Mouse (Mus musculus): ENCODE data around the gene Nmral1.
"Not testable (repeated sequence)": the region's sequence is repeated elsewhere in the genome, so short reads cannot be mapped to it uniquely, and the experiment has no call there.

The Nmral1 gene

GRCm38 (mm10) chr16:4718753-4719518 lies at the start of gene Nmral1:
TSS of gene Nmral1 (minus strand) at chr16:4719356.
- peak; percentile 68 for DNase-seq (ENCODE audit: low spot score)

DNA sequence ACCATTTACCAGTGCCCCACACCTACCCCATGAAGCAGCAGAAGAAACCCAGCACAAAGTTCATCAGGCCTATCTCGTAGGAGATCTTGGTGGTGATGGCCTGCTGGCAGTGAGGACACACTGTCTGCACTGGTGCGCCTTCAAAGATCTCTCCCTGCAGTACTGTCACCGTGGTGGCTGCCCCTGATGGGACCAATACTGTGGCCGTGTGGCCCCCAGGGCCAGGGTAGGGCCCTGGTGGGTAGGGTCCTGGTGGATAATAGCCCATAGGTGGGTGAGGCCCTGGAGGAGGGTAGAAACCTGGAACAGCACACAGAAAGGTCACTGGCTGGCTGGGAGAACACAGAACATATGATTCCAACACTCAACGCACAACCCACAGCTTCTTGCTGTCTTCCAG lies 49.6 kb upstream of the Nmral1 start:
- DNase-seq (ENCODE audit: low spot score), result no peak

- DNase-seq (ENCODE audit: low spot score), result no peak
Measured at GRCm38 (mm10) chr16:4767012-4767790, 48.0 kb upstream of the Nmral1 start.

DNA sequence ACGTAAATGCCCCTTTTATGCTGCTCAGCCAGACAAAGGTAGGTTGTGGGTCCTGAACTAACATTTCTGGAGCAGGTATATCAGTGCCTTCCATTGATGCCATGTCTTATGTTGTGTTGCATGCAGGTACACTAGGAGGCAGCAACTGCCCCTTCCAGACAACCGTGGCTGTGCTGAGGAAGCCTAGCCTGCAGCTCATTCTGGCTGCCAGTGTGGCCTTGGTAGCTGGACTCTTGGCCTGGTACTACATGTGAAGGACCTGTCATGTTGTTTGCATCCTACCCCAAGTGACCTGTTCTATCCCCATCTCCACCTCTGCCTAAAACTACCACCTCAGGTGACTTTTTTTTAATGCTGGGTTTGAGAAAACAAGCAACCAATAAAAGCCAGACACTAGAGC lies 46.7 kb upstream of the Nmral1 start:
- no peak for DNase-seq (ENCODE audit: low spot score)

DNA sequence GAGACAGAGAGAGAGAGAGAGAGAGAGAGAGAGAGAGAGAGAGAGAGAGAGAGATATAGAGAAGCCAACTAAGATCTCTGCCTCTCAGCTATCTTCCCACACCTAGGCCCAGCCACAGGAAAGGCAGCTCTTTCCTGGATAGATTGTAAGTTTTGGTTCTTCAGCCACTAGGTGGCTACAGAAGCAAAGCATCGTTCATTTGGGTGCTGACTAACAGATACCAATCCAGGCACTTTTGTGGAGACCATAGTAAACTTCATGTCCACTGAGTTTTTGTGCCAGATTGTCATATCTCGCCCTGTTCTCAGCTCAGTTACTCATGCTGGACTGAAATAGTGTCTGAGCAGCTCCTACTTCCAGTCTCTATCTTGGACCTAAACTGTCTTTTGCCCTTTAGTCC lies 44.1 kb upstream of the Nmral1 start:
- peak; percentile 39 for DNase-seq (ENCODE audit: low spot score)

- no peak for DNase-seq (ENCODE audit: low spot score)
Measured at GRCm38 (mm10) chr16:4762437-4762836, 43.3 kb upstream of the Nmral1 start.

DNA sequence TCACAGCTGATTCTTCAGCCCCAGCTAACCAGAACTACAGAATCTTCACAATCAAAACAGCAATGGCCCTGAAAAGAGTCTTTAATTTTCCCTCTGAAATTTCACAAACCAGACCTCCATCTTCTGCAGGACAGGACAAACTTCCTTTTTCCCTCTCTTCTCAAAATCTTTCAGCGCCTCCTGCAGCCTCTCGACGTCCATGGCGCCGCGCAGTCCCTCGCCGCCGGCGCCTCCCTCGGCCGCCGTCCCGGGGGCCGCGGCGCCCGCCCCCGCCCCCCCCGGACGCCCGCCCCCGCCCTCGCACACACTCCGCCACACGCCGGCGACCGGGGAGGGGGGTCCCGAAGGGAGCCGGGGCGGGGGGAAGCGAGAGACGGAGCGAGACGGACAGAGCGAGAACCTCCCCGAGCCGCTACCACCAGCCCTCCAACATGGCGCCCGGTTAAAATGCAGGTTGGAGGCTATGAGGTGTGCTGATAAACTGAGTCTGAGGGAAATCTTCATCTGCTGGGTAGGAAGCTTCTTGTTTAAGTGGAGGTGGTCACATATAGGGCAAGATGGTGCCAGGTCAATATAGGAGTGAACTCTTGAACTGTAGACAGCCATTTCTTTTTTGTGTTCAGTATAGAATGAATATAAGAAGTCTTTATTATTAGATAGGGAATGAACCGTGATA lies 37.6 kb upstream of the Nmral1 start:
- not testable (repeated sequence) for DNase-seq (ENCODE audit: low spot score)

- no peak for DNase-seq (ENCODE audit: low spot score)
Measured at GRCm38 (mm10) chr16:4754045-4754444, 34.9 kb upstream of the Nmral1 start.

DNA sequence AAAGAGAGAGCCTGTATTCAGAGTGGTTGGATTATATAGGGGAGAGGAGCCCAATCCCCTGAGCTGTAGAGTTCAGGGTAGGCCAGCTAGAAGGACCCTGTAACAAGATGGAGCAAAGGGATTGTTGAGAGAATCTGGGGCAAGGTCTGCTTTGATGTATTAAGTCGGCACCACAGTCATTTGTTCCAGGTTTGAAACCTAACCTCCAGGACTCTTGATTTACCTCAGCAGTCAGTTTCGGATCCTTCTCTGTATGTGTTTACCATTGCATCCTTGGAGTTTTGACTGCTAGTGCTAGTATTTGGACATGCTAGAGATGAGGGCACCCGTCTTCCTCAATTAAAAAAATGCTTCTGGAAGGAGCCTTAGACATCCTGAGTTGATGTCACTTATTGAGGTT lies 33.0 kb upstream of the Nmral1 start:
- no peak for DNase-seq (ENCODE audit: low spot score)

- DNase-seq (ENCODE audit: low spot score), result no peak
Measured at GRCm38 (mm10) chr16:4742186-4742585, 23.0 kb upstream of the Nmral1 start.

DNA sequence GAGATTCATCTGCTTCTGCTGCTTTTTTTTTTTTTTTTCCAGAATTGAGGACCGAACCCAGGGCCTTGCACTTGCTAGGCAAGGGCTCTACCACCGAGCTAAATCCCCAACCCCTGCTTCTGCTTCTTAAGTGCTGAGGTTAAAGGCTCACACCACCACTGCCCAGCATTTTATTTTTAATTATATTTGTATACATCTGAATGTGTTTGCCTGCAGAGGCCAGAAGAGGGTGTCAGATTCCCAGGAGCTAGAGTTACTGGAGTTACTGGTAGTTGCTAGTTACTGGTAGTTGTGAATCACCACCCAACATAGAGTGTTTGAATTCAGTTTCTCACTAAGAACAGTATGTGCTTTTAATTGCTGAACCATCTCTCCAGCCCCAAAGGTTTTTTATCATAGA lies 20.8 kb upstream of the Nmral1 start:
- no peak for DNase-seq (ENCODE audit: low spot score)

GRCm38 (mm10) chr16:4736262-4736661 lies 17.1 kb upstream of the Nmral1 start:
- DNase-seq (ENCODE audit: low spot score), result no peak

GRCm38 (mm10) chr16:4730776-4731358 lies 11.7 kb upstream of the Nmral1 start:
- DNase-seq (ENCODE audit: low spot score), result no peak

- DNase-seq (ENCODE audit: low spot score), result no peak
Measured at GRCm38 (mm10) chr16:4727963-4728362, 8.8 kb upstream of the Nmral1 start.

- no peak for DNase-seq (ENCODE audit: low spot score)
Measured at GRCm38 (mm10) chr16:4727526-4727925, 8.4 kb upstream of the Nmral1 start.

- peak; percentile 37 for DNase-seq (ENCODE audit: low spot score)
Measured at GRCm38 (mm10) chr16:4726528-4727128, 7.5 kb upstream of the Nmral1 start.

DNA sequence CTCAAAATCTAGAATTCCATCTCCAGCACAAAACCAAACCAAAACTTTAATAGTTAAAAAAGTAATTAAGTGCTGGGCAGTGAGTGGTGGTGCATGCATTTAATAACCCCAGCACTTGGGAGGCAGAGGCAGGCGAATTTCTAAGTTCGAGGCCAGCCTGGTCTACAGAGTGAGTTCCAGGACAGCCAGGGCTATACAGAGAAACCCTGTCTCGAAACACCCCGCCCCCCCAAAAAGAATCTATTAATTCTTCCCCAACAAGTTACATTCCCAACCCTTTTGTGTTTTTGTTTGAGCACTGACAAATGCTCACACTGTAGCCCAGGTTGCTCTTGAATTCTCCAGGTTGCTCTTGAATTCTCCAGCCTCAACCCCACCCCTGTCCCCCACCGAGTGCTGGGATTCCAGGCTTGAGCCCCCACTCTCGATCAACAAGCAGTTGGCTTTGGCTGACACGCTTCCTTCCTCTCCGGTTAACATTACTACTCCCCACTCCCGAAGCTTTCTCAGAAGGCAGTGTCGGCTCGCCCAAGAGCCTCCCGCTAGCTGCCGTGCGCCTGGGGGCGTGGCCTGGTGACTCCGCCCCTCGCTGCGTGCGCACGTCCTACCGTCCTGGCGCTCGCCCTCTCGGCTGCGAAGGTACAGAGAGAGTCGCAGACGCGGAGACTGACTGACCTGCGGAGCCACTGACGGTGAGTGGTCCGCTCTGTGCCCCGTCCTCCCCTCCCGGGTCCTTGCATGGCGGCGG lies 6.8 kb upstream of the Nmral1 start, which contains the start of gene Hmox2:
TSS of gene Hmox2 (plus strand) at position 582 of the 748 bp plus-strand sequence.
- DNase-seq (ENCODE audit: low spot score), result peak; percentile 92

DNA sequence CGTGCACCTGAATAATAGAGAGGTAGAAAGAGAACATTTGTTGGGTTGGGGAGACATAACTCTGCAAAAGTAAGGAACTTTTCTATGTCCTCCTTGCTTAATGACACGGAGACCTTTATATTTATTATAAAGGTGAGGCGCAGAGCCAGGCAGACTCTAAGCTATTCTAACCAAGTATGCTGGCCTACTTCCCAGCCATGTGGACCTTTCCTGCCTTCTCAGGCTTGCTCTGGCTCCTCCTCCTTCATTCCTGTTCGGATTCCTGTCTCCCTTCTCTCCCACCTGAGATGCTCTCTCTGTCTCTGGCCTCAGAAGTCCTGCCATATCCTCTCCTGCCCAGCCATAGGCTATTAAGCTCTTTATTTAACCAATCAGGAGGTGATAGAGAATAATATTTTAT lies 6.1 kb upstream of the Nmral1 start:
- no peak for DNase-seq (ENCODE audit: low spot score)

- no peak for DNase-seq (ENCODE audit: low spot score)
Measured at GRCm38 (mm10) chr16:4722915-4723209, 3.7 kb upstream of the Nmral1 start.

DNA sequence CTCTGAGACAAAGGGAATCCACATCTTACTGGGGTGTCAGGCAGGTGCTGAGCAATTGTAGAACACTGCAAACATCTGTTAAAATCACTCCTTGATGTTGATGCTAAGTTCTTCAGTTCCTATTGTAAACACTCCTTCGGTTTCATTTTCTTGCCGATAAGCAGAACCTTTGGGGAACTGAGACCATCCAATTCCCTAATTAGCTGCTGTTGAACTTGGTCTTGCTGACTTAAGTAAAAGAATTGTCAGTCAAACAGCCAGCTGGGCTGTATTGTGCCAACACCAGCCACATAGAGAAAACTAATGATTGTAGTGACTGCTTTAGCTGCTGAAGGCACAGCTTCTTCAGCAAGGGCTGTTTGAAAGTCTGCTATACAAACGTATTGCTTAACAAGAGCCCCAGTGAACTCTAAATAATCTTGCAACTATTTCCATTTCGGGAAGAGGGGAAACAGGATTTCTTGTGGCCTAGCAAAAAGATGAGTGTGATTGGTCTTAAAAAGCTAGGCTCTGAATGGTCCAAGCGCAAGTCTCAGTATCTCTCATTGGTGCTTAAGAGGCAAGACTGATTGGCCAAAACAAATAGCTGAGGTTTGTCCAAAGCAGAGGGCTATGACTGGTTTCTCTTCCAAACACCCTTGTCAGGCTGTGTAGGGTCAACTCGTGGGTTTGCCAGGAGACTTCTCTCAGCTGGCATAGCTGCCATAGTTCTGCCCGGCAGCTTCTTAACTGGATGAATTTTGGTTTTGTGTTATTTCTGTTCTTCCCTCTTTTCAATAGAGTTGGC lies 3.2 kb upstream of the Nmral1 start:
- DNase-seq (ENCODE audit: low spot score), result no peak

GRCm38 (mm10) chr16:4717866-4718265 lies 1.3 kb downstream of the Nmral1 start:
- no peak for DNase-seq (ENCODE audit: low spot score)

Measured in layer of hippocampus, adult 11-12 months (tissue).